Mouse (Mus musculus): ENCODE data around the gene Edem2. TPM values are rescaled to one million over a fixed set of nuclear protein-coding genes. Genes with fewer than 3 reads are reported as not detected.

Gene Edem2
- 1 to 10 TPM; 7.8 to 9.5 TPM for total RNA-seq (2021)
- long read RNA-seq, experiment 1, transcript Edem2-201 (11 exons, 2,290 nt), result major isoform, 20 of 26 reads
- long read RNA-seq, experiment 1, partial matches to known transcripts, result 5 of 26 reads
- long read RNA-seq, experiment 1, other reads (novel, unspliced or antisense), result 1 of 26 reads
- long read RNA-seq, experiment 2, transcript Edem2-201 (11 exons, 2,290 nt), result major isoform, 11 of 22 reads
- long read RNA-seq, experiment 2, partial matches to known transcripts, result 8 of 22 reads
- long read RNA-seq, experiment 2, other reads (novel, unspliced or antisense), result 3 of 22 reads

GRCm38 (mm10) chr2:155729158-155729645 lies at the start of gene Edem2:
Gene Edem2, minus strand, starts transcription at chr2:155729475.
- intact Hi-C loops (cut with DNase I), result no loop called here
- DNase-seq, result peak; percentile 89 to 94

GRCm38 (mm10) chr2:155779066-155779465 lies 49.8 kb upstream of the Edem2 start:
- DNase-seq, result no peak
- intact Hi-C loops (cut with DNase I), result no loop called here

DNA sequence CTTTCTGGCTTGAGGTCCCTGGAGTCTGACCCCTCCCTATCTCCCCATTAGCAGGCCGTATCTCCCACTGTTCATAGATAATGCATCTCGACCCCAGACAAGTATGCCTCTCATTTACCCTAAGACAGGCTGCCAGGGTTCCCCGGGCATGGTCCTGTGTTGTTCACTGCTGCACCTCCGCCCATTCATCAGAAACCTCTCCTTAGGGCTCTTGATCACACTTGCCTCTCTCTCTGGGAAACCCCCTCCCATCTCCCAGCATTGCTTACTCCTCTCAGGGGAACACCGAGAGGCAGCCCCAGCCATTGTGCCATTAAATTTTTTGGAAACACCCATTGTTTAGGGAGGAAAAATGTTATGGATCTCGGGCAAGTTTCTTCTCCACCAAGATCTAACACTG lies 48.7 kb upstream of the Edem2 start:
- no peak for DNase-seq
- intact Hi-C loops (cut with DNase I), result no loop called here

DNA sequence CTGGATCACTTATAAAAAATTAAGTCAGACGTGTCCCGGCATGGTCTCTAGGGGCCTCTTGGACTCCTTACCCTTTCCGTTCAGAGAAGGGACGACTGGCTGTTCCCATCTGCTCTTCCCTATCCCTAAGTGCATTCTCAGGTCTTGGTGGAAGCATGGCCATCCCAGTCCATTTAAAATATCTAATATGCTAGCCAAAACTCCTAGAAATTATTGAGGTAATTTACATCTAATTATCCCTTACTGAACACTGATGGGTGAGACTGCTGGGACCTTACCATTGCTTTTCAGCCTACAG lies 48.4 kb upstream of the Edem2 start:
- DNase-seq, result no peak
- intact Hi-C loops (cut with DNase I), result no loop called here

DNA sequence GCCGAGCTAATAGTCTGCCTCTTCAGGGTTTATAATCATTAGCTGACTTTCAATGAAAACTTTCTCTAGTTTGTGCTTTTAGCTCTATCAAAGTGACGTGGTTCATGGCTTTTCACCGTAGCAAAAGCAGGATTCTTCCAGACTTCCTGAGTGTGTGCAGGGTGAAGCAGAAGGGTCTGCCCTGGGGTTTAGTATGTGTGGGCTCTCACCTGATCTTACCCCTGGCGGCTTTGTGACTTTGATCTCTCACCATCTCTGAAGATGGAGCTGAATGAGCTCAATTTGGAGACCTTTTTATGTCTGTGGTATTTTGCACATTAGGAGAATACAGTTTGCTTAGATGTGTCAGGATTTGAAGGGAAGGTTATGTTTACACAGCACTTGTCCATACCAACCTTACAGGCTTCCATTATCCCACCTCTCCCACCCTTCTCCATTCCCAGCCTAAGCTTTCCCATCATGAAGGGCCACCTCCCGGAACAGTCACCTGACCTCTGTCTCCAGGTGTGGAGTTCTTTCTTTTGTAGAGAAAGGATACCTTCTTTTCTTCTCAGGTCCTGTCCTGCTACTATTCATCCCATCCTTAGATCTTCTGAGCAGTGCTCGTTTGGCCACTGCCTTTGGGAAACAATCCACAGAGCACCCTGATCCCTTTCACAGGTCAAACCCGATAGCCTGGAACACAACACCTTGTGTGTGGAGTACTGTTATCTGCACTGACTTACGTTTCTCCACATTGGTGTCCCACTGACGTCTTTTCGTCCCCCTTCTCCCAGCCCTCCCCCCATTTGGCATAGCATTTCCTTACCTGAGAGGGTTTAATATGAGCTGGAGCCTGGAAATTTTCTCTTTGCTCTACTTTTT lies 47.8 kb upstream of the Edem2 start:
- intact Hi-C loops (cut with DNase I), result no loop called here
- no peak for DNase-seq

DNA sequence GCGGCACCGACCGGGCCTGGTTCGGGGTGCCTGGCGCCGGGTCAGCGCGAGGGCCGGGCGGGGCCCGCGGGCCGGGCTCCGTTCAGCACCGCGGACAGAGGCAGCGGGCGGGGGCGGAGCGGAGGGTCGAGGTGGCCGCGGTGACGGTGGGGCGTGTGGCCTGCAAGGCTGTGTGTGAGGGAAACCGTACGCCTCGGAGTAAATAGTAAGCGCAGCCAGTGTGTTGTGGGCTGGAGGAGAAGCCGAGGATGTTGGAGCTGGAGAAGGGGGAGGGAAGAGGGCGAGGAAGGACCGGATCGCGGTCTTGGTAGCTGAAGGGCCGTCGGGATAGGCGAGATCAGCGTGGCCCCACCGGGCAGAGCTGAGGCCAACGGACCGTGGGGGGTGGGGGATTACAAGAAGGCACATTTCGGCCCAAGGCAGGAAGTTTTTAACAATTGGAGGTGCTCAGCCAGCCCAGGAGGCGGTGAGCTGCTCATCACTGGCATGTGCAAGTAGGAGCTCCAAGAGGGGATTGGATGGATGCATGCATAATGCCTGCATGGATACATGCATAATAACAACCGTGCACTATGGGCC lies 46.5 kb upstream of the Edem2 start:
- DNase-seq, result peak; percentile 80 to 82
- intact Hi-C loops (cut with DNase I), result no loop called here

GRCm38 (mm10) chr2:155774927-155775684 lies 45.8 kb upstream of the Edem2 start, which contains the start of gene Mmp24:
Gene Mmp24, plus strand, starts transcription at chr2:155775342.
- intact Hi-C loops (cut with DNase I), result no loop called here
- DNase-seq, result no peak

DNA sequence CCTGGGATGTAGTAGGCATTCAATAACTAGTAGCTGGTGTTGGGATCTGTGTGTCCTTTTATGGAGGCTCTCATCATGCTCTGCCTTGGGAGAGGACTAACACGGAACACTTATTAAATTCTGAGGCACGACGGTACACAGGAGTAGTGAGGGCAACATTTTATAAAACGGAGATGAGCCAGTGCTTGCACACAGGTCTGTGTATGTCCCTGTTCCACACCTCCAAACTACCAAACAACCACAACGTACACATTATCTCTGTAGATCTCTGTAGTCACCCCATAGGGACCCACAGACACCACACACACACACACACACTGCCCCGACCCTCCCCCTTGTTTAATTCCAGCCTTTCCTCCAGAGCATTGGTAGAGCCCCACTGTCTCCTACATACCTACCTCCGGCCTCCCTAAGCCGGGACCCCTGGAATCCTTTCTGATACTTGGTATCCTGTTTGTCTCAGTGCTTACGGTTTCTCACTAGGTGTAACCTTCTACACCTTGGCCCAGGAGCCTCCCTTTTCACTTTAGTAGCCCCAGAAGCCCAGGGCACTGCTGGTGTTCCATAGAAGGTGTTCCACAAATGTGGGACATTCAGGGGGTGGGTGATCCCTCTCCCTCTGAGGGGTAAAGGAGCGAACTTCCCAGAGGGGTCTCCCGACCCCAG lies 45.1 kb upstream of the Edem2 start:
- intact Hi-C loops (cut with DNase I), result no loop called here
- no peak for DNase-seq

GRCm38 (mm10) chr2:155773664-155774063 lies 44.4 kb upstream of the Edem2 start:
- no peak for DNase-seq
- intact Hi-C loops (cut with DNase I), result no loop called here

- intact Hi-C loops (cut with DNase I), result loop anchor here (1.0 to 2.0 kb wide), 3 partner anchors 69 to 248 kb away; partner anchors contain the start of gene Acss2
Measured at GRCm38 (mm10) chr2:155764679-155765418, 35.6 kb upstream of the Edem2 start.

GRCm38 (mm10) chr2:155756855-155757566 lies 27.7 kb upstream of the Edem2 start:
- intact Hi-C loops (cut with DNase I), result no loop called here
- no peak for DNase-seq

More at GRCm38 (mm10) chr2:155764679-155765418, 35.6 kb upstream of the Edem2 start:
- peak; percentile 71 to 88 for DNase-seq

GRCm38 (mm10) chr2:155755746-155756145 lies 26.5 kb upstream of the Edem2 start:
- peak; percentile 42 to 66 for DNase-seq
- intact Hi-C loops (cut with DNase I), result loop anchor here (2.0 kb wide), 1 partner anchor 59 kb away; no protein-coding TSS in a partner anchor

DNA sequence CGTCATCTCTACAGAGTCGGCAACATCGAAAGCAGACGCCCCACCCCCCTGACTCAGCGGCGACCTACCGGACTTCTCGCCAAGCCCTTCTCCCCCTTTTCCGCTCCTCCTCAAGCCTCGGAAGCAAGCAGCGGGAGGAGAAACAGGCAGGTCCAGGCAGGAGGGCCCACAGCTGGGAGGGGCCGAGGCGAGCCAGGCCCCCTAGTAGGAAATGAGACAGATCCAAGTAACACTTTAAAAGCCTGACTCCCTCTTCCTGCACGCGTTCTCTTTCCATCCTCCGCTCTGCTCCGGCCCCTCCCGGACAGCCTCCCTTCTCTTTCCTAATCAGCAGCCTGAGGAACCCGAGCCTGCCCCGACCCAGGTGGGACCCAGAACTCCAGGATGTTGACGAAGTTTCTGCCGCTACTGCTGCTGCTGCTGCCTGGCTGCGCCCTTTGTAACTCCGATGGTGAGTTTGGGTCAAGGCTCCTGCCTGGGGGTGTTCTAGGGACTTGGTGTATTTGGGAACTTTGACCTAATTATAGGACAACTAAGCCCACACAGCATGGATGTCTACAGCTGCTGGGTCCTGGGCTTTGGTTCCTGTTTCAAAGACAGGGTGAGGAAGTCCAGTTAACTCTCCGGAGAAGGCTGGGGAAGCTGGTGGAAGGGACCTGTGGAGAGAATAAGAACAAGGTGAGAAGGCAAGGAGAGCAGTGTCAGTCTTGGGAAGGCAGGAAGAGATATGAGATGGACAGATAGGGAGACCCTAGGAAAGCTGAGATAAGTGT lies 21.9 kb upstream of the Edem2 start, which contains the start of gene Procr:
Gene Procr, plus strand, starts transcription at position 104 of the 773 bp plus-strand sequence.
- intact Hi-C loops (cut with DNase I), result no loop called here

GRCm38 (mm10) chr2:155749394-155749793 lies 20.1 kb upstream of the Edem2 start:
- DNase-seq, result no peak
- intact Hi-C loops (cut with DNase I), result no loop called here

More for the DNA sequence above, 21.9 kb upstream of the Edem2 start, which contains the start of gene Procr:
- DNase-seq, result peak; percentile 55 to 60

GRCm38 (mm10) chr2:155745487-155745886 lies 16.2 kb upstream of the Edem2 start:
- intact Hi-C loops (cut with DNase I), result no loop called here
- DNase-seq, result no peak

- intact Hi-C loops (cut with DNase I), result no loop called here
- no peak for DNase-seq
Measured at GRCm38 (mm10) chr2:155743351-155743750, 14.1 kb upstream of the Edem2 start.

GRCm38 (mm10) chr2:155742931-155743337 lies 13.7 kb upstream of the Edem2 start:
- intact Hi-C loops (cut with DNase I), result no loop called here
- peak; percentile 43 to 47 for DNase-seq

Measured in heart, postnatal 14 days (tissue).